Mouse (Mus musculus) heart, embryonic 14.5 days (tissue): ENCODE measurements around the gene Kif16b. TPM values are rescaled to one million over a fixed set of nuclear protein-coding genes. Genes with fewer than 3 reads are reported as not detected.

Source experiments
- ATAC-seq: fragments of 200-750 bp; cut with Nextera tagmentation; 2 replicates; pipeline ENCODE4 v1.8.0; 2017; ENCODE audit warnings: low read depth, moderate TSS enrichment; ENCODE audit not compliant: insufficient number of reproducible peaks, insufficient read depth, low FRiP score
- H3K27ac ChIP-seq, 2 experiments: fragments of 200-500 bp in 1 of 2; fragments of 300-500 bp in 1 of 2; sonication (generic) in 1 of 2; replicated peaks in 1 of 2; 2 replicates each; pipeline ENCODE4 v1.5.1; 2012 to 2014; ENCODE audit warnings: low read depth in 2 of 2, low read length in 2 of 2, control low read depth in 1 of 2, mild to moderate bottlenecking in 1 of 2, mixed read lengths in 1 of 2; ENCODE audit not compliant: control insufficient read depth in 1 of 2, insufficient read depth in 1 of 2
- H3K27me3 ChIP-seq: fragments of 300-500 bp; sonication (generic); 2 replicates; pipeline ENCODE4 v1.6.1; 2014; ENCODE audit warnings: mild to moderate bottlenecking, low read length, control low read depth; ENCODE audit not compliant: control insufficient read depth, insufficient read depth
- H3K36me3 ChIP-seq: fragments of 300-500 bp; sonication (generic); 2 replicates; pipeline ENCODE4 v1.6.1; 2014; ENCODE audit warnings: mild to moderate bottlenecking, control low read depth, low read length, mixed read lengths; ENCODE audit not compliant: control insufficient read depth, insufficient read depth
- H3K4me1 ChIP-seq, 2 experiments: fragments of 200-500 bp in 1 of 2; fragments of 300-500 bp in 1 of 2; sonication (generic) in 1 of 2; 2 replicates each; pipeline ENCODE4 v1.6.1; 2012 to 2014; ENCODE audit warnings: low read length in 2 of 2, control low read depth in 1 of 2, mixed read lengths in 1 of 2; ENCODE audit not compliant: control insufficient read depth in 2 of 2, insufficient read depth in 2 of 2
- H3K4me2 ChIP-seq: fragments of 300-500 bp; sonication (generic); 2 replicates; pipeline ENCODE4 v1.6.1; 2014; ENCODE audit warnings: mild to moderate bottlenecking, low read length
- H3K4me3 ChIP-seq, 2 experiments: fragments of 200-500 bp in 1 of 2; fragments of 300-500 bp in 1 of 2; sonication (generic) in 1 of 2; 2 replicates each; pipeline ENCODE4 v1.5.1; 2012 to 2014; ENCODE audit warnings: low read length in 2 of 2, mild to moderate bottlenecking in 2 of 2, control low read depth in 1 of 2, low read depth in 1 of 2, moderate library complexity in 1 of 2; ENCODE audit not compliant: control insufficient read depth in 1 of 2, insufficient read depth in 1 of 2
- H3K9ac ChIP-seq: fragments of 300-500 bp; sonication (generic); 2 replicates; pipeline ENCODE4 v1.6.1; 2014; ENCODE audit warnings: mild to moderate bottlenecking, low read length
- H3K9me3 ChIP-seq: fragments of 300-500 bp; sonication (generic); 2 replicates; pipeline ENCODE4 v1.6.1; 2016; ENCODE audit warnings: low read length, control low read depth; ENCODE audit not compliant: control insufficient read depth
- WGBS: fragments of 180-500 bp; shearing (Covaris S2); extraction: QIAGEN DNeasy Blood & Tissue Kit; methylation state at CpG from one replicate; pipeline ENCODE4 v1.1.7; 2014; 5-methylcytosine and 5-hydroxymethylcytosine counted together
- polyA plus RNA-seq: library from polyadenylated mRNA; unstranded; fragments of >200 nt; fragmentation: Nextera tagmentation; extraction: Ambion mirVana; gene quantifications from 2 replicates; pipeline ENCODE4 v1.2.1, GENCODE M21; 2014

Kif16b gene
- polyA plus RNA-seq, 1 experiment from 2014 or later = 10.4 TPM

DNA sequence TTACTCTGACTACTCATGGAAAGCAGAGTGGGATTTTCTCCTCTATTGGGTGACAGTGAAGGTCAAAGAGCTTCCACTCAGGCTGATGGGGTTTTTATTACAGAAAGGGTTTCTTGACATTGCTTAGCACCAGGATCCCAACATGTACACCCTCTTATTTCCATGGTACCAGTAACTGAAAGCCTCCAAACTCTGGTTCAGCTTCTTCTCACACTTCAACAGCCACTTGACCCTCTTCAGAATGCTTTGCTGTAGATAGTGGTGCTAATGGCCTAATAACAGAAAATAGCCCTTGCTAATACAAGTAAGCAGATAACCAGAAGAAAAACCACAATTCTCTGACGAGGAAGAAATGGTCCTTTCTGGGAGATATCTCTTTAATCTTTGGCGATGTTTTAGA is 259.6 kb downstream of the Kif16b start:
- H3K9ac ChIP-seq = no peak overlapping the region
- peaks cover 5 to 10% of the 10 kb centered on the region in 2 experiments for H3K4me1 ChIP-seq
- WGBS = 29% methylated on average over 2 of the region's 2 CpGs
- H3K4me2 ChIP-seq = peak overlapping the region; percentile 4; the same call in 1 of the 2 replicates
- no peaks in the 10 kb centered on the region for H3K9me3 ChIP-seq
- H3K36me3 ChIP-seq = no peaks in the 10 kb centered on the region
- no peak overlapping the region for H3K4me3 ChIP-seq
- H3K27me3 ChIP-seq = peaks cover 68% of the 10 kb centered on the region
- no peak overlapping the region for H3K27ac ChIP-seq
- ATAC-seq = no peak

DNA sequence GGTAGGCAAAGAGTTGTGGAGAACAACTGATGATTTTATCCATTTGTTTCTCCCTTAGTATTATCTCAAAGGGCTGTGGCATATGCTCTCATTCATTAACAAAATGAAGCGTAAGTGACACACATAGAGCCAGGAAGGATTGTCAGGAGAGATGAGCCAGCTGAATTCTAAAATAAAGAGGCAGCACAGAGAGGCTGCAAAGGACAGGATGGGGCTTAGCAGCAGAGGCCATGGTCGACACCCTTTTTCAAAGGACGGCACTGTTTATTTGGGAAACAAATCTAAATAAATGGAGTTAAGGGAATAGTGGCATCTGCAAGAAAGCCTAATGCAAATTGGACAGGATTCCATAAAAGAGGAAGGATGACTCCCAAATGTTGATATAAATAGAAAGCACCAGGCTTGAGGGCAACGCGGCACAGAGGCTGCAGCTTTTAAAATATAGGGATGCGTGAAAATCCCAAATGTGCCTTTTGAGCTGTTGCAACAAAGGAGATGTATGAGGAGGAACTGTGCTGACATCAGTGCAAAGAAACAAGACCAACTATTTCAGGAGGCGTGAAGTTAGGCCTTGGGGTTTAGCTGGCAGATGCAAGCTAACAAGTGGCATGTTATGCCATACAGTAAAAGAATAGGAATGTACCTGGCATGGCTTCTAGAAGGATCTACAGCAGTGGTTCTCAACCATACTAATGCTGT is 265.6 kb downstream of the Kif16b start:
- ATAC-seq = no peak
- Histone ChIP-seq H3K4me2 (no peak overlapping the region), H3K27me3 (peaks cover 78% of the 10 kb centered on the region), H3K9ac (no peak overlapping the region), H3K4me1 (no peaks in the 10 kb centered on the region), H3K9me3 (no peaks in the 10 kb centered on the region), H3K36me3 (no peaks in the 10 kb centered on the region), H3K4me3 (no peak overlapping the region), H3K27ac (no peak overlapping the region)
- 85% methylated on average over 7 of the region's 7 CpGs for WGBS

DNA sequence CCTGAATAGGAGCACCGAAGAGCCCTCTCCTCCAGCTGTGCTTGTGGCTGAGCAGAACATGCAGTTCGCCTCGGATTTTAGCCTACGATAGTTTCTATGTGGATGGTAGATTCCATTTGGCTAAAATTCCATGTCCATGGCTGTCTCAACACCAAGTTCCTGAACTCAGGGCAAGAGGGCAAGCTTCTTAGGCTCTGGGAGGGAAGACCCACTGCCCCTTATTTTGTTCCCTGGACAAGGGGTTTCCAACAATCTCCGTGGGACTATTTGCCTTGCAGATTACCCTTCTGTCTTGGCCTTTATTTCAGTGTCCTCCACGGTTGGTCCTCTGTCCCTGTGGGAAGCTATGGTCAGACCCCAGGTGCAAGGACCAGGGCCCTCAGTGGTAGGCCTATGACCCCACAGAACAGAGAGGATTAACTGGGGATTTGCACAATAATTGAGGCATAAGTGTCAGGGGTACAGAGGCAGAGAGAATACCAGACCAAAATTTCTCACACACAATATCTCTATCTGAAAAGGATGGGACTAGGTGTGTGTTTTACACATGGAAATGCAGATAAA is 267.3 kb downstream of the Kif16b start:
- WGBS = 88% methylated on average over 6 of the region's 6 CpGs
- no peaks in the 10 kb centered on the region for H3K9me3 ChIP-seq
- no peak overlapping the region for H3K9ac ChIP-seq
- no peaks in the 10 kb centered on the region for H3K36me3 ChIP-seq
- no peaks in the 10 kb centered on the region for H3K4me1 ChIP-seq
- no peak for ATAC-seq
- H3K27ac ChIP-seq = no peak overlapping the region
- peaks cover 68% of the 10 kb centered on the region for H3K27me3 ChIP-seq
- H3K4me2 ChIP-seq = no peak overlapping the region
- H3K4me3 ChIP-seq = no peak overlapping the region

DNA sequence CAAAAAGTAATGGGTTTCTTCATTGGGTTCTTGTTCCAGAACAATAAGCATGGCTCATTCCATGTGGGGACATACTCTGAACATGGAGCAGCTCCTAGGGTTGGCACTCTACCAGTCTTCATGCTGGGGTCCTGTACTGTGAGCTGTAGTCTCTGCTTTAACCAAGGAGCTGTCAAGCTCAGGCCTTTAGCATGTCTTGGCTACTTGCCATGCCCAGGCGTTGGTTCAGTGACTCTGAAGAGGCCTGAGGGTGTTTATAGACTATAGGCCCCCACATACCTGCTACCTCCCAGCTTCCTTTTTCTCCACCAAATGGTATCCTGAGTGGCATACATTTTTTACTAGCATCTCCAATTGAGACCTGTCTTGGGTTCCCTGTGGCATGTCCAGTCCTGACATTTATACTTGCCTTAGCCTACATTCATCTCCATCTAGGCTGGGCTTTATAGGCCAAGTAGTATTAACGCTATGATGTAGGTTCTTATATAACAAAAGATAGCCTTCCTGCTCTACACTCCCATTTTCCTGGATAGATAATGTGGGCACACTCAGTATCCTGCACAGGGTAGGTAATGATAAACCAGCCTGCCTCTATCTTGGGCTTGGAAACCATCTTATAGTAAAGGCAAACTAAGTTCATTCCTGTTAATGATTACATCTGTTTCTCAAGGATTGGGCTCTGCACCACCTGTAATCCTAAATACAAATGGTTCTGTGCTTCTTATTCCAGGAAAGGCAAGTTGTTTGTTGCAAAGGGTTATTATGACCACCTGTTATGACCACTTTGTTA is 271.6 kb downstream of the Kif16b start:
- no peaks in the 10 kb centered on the region for H3K9me3 ChIP-seq
- H3K4me2 ChIP-seq = no peak overlapping the region
- no peak overlapping the region for H3K9ac ChIP-seq
- H3K27ac ChIP-seq = no peak overlapping the region
- H3K4me1 ChIP-seq = no peaks in the 10 kb centered on the region
- ATAC-seq = no peak
- 59% methylated on average over 2 of the region's 2 CpGs for WGBS
- no peak overlapping the region for H3K4me3 ChIP-seq
- H3K27me3 ChIP-seq = peaks cover 41% of the 10 kb centered on the region
- H3K36me3 ChIP-seq = no peaks in the 10 kb centered on the region

DNA sequence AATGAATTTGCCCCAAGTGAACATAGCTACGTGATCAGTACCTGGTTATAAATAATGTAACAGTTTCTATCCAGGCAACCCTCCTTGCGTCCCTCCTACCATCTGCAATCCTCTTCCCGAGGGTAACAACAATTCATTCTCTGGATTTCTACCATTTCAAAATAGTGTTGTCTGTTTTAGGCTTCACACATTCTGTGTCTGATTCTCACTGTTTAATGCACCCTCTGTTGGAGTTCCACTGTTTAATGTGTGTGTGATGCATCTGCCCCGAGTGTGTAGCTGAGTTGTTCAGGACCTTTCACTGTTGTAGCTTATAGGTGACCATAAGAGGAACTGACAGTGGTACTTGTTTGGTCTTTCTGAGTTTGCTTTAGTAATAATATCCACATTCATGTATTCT is 275.6 kb downstream of the Kif16b start:
- Histone ChIP-seq H3K27me3 (peaks cover 7% of the 10 kb centered on the region; the same call in 1 of the 2 replicates), H3K27ac (no peak overlapping the region), H3K4me2 (no peak overlapping the region), H3K36me3 (no peaks in the 10 kb centered on the region), H3K4me1 (no peaks in the 10 kb centered on the region), H3K9ac (no peak overlapping the region), H3K9me3 (no peaks in the 10 kb centered on the region), H3K4me3 (no peak overlapping the region)
- no peak for ATAC-seq
- WGBS = 89% methylated on average over 4 of the region's 4 CpGs

DNA sequence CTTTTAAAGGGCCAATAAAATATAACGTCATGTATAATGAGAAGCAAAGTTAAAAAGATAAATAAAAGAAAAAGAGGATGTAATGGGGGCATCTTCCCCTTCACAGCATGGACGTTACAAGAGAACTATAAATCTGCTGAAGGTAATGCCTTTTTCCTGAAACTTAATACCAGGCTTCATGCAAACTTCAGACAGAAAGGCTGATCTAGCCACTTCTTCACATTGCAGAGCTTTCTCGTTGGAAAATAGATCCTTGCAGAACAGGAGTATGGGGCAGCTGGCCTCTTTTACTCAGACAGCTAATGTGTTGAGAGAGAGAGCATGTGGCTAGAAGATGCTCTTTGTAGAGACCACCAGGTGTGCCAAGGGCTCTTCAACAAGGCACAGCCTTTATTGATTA is 276.2 kb downstream of the Kif16b start:
- H3K27me3 ChIP-seq = peaks cover 3% of the 10 kb centered on the region; the same call in 1 of the 2 replicates
- ATAC-seq = no peak
- H3K27ac ChIP-seq = no peak overlapping the region
- 78% methylated on average over 3 of the region's 3 CpGs for WGBS
- H3K4me2 ChIP-seq = no peak overlapping the region
- H3K9me3 ChIP-seq = no peaks in the 10 kb centered on the region
- H3K36me3 ChIP-seq = no peaks in the 10 kb centered on the region
- H3K4me3 ChIP-seq = no peak overlapping the region
- H3K4me1 ChIP-seq = no peaks in the 10 kb centered on the region
- H3K9ac ChIP-seq = no peak overlapping the region

DNA sequence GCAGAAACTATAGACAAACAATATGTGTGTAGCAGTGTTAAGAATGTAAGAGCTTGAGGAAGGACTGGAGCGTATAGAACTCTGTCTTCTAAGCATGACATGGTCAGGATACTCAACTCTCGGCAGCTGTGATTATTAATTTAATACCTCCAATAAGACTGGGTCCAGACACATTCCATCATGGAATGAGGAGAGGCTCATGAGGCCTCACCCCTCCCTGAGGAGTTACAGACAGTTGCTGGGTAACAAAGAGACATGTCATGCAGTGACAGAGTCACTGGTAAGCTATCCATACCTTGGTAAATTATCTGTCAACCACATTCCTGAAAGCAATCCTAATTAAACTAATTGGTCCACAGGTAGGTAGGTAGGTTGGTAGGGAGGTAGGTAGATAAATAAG is 277.1 kb downstream of the Kif16b start:
- H3K27me3 ChIP-seq = no peaks in the 10 kb centered on the region
- no peak overlapping the region for H3K4me3 ChIP-seq
- no peak overlapping the region for H3K4me2 ChIP-seq
- peaks cover 6% of the 10 kb centered on the region; the same call in 1 of the 2 replicates for H3K36me3 ChIP-seq
- WGBS = 83% methylated on average over 2 of the region's 2 CpGs
- H3K9ac ChIP-seq = no peak overlapping the region
- no peaks in the 10 kb centered on the region for H3K4me1 ChIP-seq
- no peaks in the 10 kb centered on the region for H3K9me3 ChIP-seq
- no peak overlapping the region for H3K27ac ChIP-seq
- no peak for ATAC-seq
